In the genomic region with DNA sequence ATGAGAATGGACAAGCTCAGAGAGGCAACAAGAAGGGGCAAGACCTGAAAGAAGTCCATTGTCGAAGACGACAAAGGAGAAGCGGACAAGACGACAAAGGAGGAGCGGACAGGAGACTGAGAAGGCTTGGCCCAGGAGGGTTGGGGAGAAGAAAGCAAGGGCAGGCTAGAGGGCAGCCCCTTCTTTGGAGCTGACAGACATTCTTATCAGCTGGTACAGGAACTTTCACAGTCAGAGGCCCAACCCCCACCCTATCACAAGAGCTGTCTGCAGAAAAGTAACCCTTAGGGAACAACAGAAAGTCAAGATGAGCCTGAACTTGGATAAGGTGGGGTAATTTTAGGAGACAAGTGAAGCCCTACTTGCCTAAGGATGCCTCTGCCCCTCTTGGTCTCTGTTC, we compare ENCODE assay signal across 27 mouse cellular contexts. TPM values are rescaled to one million over a fixed set of nuclear protein-coding genes. Genes with fewer than 3 reads are reported as not detected.
DNase-seq lines count a peak whose midpoint lies in the region; ATAC-seq lines count a peak whose summit lies in the region.
"Had no signal": no experiment of that assay in that cellular context is flagged by ENCODE, and none has a peak within 500 bp of the region (broad histone marks: within the 10 kb centered on the region; RNA-seq: fewer than 3 reads in every experiment).

No protein-coding gene starts in this region.

- no peak overlapping the region for H3K9ac ChIP-seq in heart, embryonic 16.5 days (ENCODE audit: low read length)
- no peak overlapping the region for H3K9ac ChIP-seq in liver, embryonic 11.5 days (ENCODE audit: low read depth, low read length)
- H3K9ac ChIP-seq in liver, embryonic 13.5 days, result no peak overlapping the region
- H3K9ac ChIP-seq: forebrain, embryonic 13.5 days; hindbrain, embryonic 13.5 days; intestine, embryonic 15.5 days had no signal

- no peak for ATAC-seq in heart, embryonic 16.5 days (replicated peaks; ENCODE audit: extremely low read depth, insufficient read depth, low FRiP score)
- peak; percentile 60 for ATAC-seq in liver, embryonic 11.5 days (replicated peaks; ENCODE audit: low FRiP score)
- ATAC-seq in liver, embryonic 13.5 days (ENCODE audit: low read depth), result no peak
- ATAC-seq: forebrain, embryonic 13.5 days; forebrain, embryonic 16.5 days; hindbrain, embryonic 16.5 days; intestine, embryonic 15.5 days; Patski had no signal

- H3K4me3 ChIP-seq in heart, embryonic 10.5 days, result no peak overlapping the region
- H3K4me3 ChIP-seq in heart, embryonic 16.5 days (ENCODE audit: low read length), result no peak overlapping the region
- H3K4me3 ChIP-seq in liver, embryonic 11.5 days (ENCODE audit: low read depth, low read length), result no peak overlapping the region
- no peak overlapping the region for H3K4me3 ChIP-seq in liver, embryonic 13.5 days (replicated peaks)
- H3K4me3 ChIP-seq: forebrain, embryonic 10.5 days; forebrain, embryonic 13.5 days; gastrocnemius, adult 2 months; hindbrain, embryonic 10.5 days; hindbrain, embryonic 13.5 days; intestine, embryonic 15.5 days had no signal

- peaks cover 27% of the 10 kb centered on the region for H3K4me1 ChIP-seq in heart, embryonic 10.5 days
- peaks cover 9% of the 10 kb centered on the region for H3K4me1 ChIP-seq in heart, embryonic 16.5 days (ENCODE audit: control insufficient read depth, insufficient read depth, low read length)
- H3K4me1 ChIP-seq in liver, embryonic 11.5 days (replicated peaks; ENCODE audit: control insufficient read depth, insufficient read depth, low read length), result peaks cover 7% of the 10 kb centered on the region
- peaks cover 9% of the 10 kb centered on the region for H3K4me1 ChIP-seq in liver, embryonic 13.5 days (replicated peaks)
- H3K4me1 ChIP-seq: hindbrain, embryonic 13.5 days; intestine, embryonic 15.5 days had no signal

- DNase-seq in heart, embryonic 10.5 days (ENCODE audit: low spot score), result no peak
- DNase-seq in heart, postnatal 25 days (ENCODE audit: low spot score), result no peak
- DNase-seq in heart, postnatal 14 days, result no peak
- DNase-seq in liver, embryonic 11.5 days (ENCODE audit: low spot score), result no peak
- DNase-seq in liver, embryonic 13.5 days, result peak; percentile 22
- no peak for DNase-seq in thymus, postnatal 25 days
- DNase-seq: adrenal gland, postnatal 10 days; adrenal gland, postnatal 36 days; B cell, adult 2 months; cerebellum, adult 18-20 months; cerebellum, adult 9-10 months; cerebellum, postnatal 14 days; gastrocnemius, adult 2 months; gastrocnemius, postnatal 14 days; heart, adult 18-20 months; heart, postnatal 10 days had no signal

- no peaks in the 10 kb centered on the region for H3K9me3 ChIP-seq in heart, embryonic 10.5 days
- H3K9me3 ChIP-seq in heart, embryonic 16.5 days (replicated peaks; ENCODE audit: control insufficient read depth, low read length), result no peaks in the 10 kb centered on the region
- H3K9me3 ChIP-seq in liver, embryonic 11.5 days (ENCODE audit: control insufficient read depth, low read length), result no peaks in the 10 kb centered on the region
- H3K9me3 ChIP-seq in liver, embryonic 13.5 days (replicated peaks), result no peaks in the 10 kb centered on the region
- H3K9me3 ChIP-seq: forebrain, embryonic 10.5 days; forebrain, embryonic 13.5 days; G1E; hindbrain, embryonic 10.5 days; hindbrain, embryonic 13.5 days; intestine, embryonic 15.5 days had no signal

- WGBS in heart, embryonic 10.5 days, result 29% methylated on average over 5 of the region's 5 CpGs
- 41% methylated on average over 5 of the region's 5 CpGs for WGBS in heart, embryonic 16.5 days
- 55% methylated on average over 5 of the region's 5 CpGs for WGBS in liver, embryonic 11.5 days
- WGBS in liver, embryonic 13.5 days (ENCODE audit: insufficient replicate concordance), result 57% methylated on average over 5 of the region's 5 CpGs

- H3K27ac ChIP-seq in heart, embryonic 10.5 days, result peak overlapping the region; percentile 72; the same call in 1 of the 2 replicates
- no peak overlapping the region for H3K27ac ChIP-seq in heart, embryonic 16.5 days (ENCODE audit: low read length)
- H3K27ac ChIP-seq in liver, embryonic 11.5 days (ENCODE audit: low read depth, low read length), result no peak overlapping the region
- no peak overlapping the region for H3K27ac ChIP-seq in liver, embryonic 13.5 days
- H3K27ac ChIP-seq: forebrain, embryonic 10.5 days; forebrain, embryonic 13.5 days; gastrocnemius, adult 2 months; hindbrain, embryonic 10.5 days; hindbrain, embryonic 13.5 days; intestine, embryonic 15.5 days had no signal

- 0 out of 2 replicates have a peak overlapping the region, but pooled peaks have one; percentile 15 for H3K4me2 ChIP-seq in heart, embryonic 16.5 days (ENCODE audit: low read depth, low read length)
- H3K4me2 ChIP-seq in liver, embryonic 11.5 days, result 0 out of 2 replicates have a peak overlapping the region, but pooled peaks have one; percentile 6
- H3K4me2 ChIP-seq in liver, embryonic 13.5 days, result no peak overlapping the region
- H3K4me2 ChIP-seq: forebrain, embryonic 13.5 days; hindbrain, embryonic 13.5 days; intestine, embryonic 15.5 days had no signal

- no peaks in the 10 kb centered on the region for H3K27me3 ChIP-seq in heart, embryonic 10.5 days (ENCODE audit: insufficient read depth, poor library complexity, severe bottlenecking)
- H3K27me3 ChIP-seq in heart, embryonic 16.5 days (ENCODE audit: control insufficient read depth, insufficient read depth, low read length), result no peaks in the 10 kb centered on the region; the same call in 1 of the 2 replicates
- H3K27me3 ChIP-seq in liver, embryonic 11.5 days (replicated peaks; ENCODE audit: control insufficient read depth, insufficient read depth, low read length), result no peaks in the 10 kb centered on the region
- H3K27me3 ChIP-seq in liver, embryonic 13.5 days, result no peaks in the 10 kb centered on the region
- H3K27me3 ChIP-seq: CH12.LX; forebrain, embryonic 13.5 days; hindbrain, embryonic 13.5 days; intestine, embryonic 15.5 days; Patski had no signal

- no peaks in the 10 kb centered on the region for H3K36me3 ChIP-seq in heart, embryonic 10.5 days
- H3K36me3 ChIP-seq in heart, embryonic 16.5 days (ENCODE audit: control insufficient read depth, insufficient read depth), result no peaks in the 10 kb centered on the region
- no peaks in the 10 kb centered on the region for H3K36me3 ChIP-seq in liver, embryonic 11.5 days (ENCODE audit: control insufficient read depth, insufficient read depth, low read length)
- no peaks in the 10 kb centered on the region for H3K36me3 ChIP-seq in liver, embryonic 13.5 days
- H3K36me3 ChIP-seq: forebrain, embryonic 10.5 days; G1E; hindbrain, embryonic 10.5 days; hindbrain, embryonic 13.5 days; intestine, embryonic 15.5 days had no signal

- intact Hi-C loops in heart, postnatal 25 days (cut with DNase I), result no loop called here
- intact Hi-C loops in heart, postnatal 14 days (cut with DNase I), result no loop called here

RNA-seq across cellular contexts. Expression of a gene that starts 32.4 kb away (rescaled TPM):
- polyA plus RNA-seq in heart, embryonic 10.5 days (2016; fragmentation: Nextera tagmentation; extraction: Ambion mirVana), result 410 and 449 TPM in 2 replicates
- 100 to 1,000 TPM; 305 to 317 TPM for total RNA-seq in heart, postnatal 25 days (2021)
- 318 and 319 TPM in 2 replicates for polyA plus RNA-seq in heart, embryonic 16.5 days (2015; fragmentation: Nextera tagmentation; extraction: Ambion mirVana)
- 100 to 1,000 TPM; 258 to 261 TPM for total RNA-seq in heart, postnatal 14 days (2021)
- polyA plus RNA-seq in liver, embryonic 11.5 days (2014; fragmentation: Nextera tagmentation; extraction: Ambion mirVana), result 260 and 294 TPM in 2 replicates
- 153 and 162 TPM in 2 replicates for polyA plus RNA-seq in liver, embryonic 13.5 days (2015; fragmentation: Nextera tagmentation; extraction: Ambion mirVana)
